Mouse (Mus musculus) small intestine, adult 2 months (tissue): ENCODE data around the gene Adk.

Experiments used
- CTCF ChIP-seq: fragments of 200-500 bp; IDR thresholded peaks from 2 replicates; pipeline ENCODE4 v1.5.1; 2012; ENCODE audit warnings: low read depth, mild to moderate bottlenecking, control low read depth, inconsistent platforms, low read length, moderate library complexity, mixed read lengths; ENCODE audit not compliant: insufficient replicate concordance, insufficient read length; ENCODE audit errors: extremely low read depth
- POLR2A ChIP-seq: fragments of 200-500 bp; IDR thresholded peaks from 2 replicates; pipeline ENCODE4 v1.6.1; 2012; ENCODE audit warnings: low read depth, mild to moderate bottlenecking, control low read depth, inconsistent platforms, low read length, moderate library complexity

DNA sequence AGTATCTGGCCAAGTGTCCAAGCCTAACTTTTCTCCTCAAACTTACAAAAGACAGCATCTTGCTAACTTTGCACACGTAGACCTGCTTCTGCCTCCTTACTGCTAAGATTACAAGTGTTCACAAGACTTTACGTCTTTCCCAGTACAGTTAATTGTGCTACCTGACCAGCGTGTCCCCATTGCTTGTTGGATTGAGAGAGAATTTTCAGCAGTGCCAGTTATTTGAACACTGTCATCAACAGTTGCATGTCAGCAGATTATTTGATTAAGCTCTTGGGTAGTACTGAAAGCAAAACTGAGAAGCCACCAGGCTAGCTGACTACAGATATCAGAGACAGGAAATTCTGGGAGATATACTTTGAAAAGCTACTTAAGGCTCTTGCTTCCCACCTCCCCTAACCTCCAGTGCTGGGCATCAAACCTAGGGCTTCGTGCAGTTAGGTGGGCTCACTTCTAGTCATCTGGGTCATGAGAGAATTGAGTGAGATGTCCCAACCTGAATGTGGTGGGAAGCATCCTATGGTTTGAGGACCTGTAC lies 50.4 kb downstream of the Adk start:
- TF ChIP-seq CTCF (no peak), POLR2A (no peak)
